Mouse (Mus musculus): ENCODE measurements at regions not wholly inside any gene's neighbourhood (a gene's known extent, or its start where the extent isn't known, plus 50 kb on each side); places are given as distances from the start of the nearest gene placed in this dataset.

DNA sequence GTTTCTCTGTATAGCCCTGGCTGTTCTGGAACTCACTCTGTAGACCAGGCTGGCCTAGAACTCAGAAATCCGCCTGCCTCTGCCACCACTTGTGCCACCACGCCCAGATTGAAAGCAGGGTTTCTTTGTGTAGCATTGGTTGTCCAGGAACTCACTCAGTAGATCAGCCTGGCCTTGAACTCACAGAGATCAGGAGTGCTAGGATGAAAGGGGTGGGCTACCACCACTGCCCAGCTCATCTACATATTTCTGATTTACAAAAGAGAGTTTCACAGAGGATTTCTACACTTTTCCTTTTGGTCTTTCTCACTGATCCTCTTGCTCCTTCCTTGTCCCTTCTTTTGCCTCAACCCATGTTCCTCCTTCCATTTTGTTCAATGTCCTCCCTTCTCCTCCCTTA, 53.1 kb upstream of the Lbx1 start:
- no peak for DNase-seq (ENCODE audit: extremely low spot score in 1 of 2, low spot score in 1 of 2)

DNA sequence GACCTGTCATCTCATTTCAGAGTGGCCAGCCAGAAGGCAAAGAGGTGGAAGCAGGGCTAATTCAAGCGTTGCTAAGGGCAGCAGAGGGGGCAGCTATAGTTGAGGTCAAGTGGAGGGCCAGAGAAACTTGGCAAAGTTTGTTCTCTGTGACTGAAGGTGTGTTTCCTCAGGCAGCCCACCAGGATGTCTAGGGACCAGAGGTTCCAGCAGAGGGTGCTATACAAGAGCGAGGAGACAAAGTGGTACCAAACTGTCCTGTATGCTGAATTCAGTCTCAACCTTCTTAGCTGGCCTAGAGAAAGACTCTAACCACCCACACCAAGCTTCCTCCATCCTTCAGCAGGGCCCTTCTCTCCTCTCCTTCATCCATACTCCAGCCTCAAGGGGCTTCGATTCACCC, 62.2 kb upstream of the Lbx1 start:
- no peak for DNase-seq (ENCODE audit: extremely low spot score in 1 of 2, low spot score in 1 of 2)

DNA sequence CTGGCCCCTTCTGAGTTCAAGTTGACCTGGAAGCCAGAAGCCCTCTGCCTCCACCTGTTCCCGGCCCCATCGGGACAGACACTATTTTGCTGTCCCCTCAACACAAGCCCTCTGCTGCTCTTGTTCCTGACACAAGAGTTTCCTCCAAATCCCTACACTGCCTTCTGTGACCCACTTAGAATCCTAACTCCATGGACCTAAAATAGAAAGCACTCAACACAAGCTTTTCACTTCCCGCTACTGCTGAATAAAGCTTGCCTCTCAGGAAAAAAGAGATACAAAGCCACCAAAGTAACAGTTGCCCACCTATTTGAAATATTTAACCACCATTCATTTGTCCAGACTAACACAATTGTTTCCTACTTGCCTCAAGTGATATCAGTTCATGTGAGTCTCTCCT, 63.7 kb upstream of the Lbx1 start:
- no peak for DNase-seq (ENCODE audit: extremely low spot score in 1 of 2, low spot score in 1 of 2)

DNA sequence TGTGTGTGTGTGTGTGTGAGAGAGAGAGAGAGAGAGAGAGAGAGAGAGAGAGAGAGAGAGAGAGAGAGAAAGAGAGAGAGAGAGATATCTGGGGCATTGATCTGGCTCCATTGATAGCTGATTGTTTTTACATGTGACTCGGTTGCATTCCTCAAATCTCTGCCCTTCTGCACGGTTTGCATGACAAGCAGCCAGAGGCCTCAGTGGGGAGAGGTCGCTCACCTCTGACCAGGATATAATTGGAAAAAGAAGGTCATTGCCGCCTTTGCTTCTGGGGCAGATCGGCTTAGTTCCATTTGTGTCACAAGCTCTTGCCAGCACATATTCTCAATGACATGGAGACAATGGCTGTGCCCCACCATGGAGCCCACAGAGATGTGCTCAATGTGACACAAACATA, 63.8 kb upstream of the Btrc start:
- DNase-seq (ENCODE audit: extremely low spot score in 1 of 2, low spot score in 1 of 2): no peak

DNA sequence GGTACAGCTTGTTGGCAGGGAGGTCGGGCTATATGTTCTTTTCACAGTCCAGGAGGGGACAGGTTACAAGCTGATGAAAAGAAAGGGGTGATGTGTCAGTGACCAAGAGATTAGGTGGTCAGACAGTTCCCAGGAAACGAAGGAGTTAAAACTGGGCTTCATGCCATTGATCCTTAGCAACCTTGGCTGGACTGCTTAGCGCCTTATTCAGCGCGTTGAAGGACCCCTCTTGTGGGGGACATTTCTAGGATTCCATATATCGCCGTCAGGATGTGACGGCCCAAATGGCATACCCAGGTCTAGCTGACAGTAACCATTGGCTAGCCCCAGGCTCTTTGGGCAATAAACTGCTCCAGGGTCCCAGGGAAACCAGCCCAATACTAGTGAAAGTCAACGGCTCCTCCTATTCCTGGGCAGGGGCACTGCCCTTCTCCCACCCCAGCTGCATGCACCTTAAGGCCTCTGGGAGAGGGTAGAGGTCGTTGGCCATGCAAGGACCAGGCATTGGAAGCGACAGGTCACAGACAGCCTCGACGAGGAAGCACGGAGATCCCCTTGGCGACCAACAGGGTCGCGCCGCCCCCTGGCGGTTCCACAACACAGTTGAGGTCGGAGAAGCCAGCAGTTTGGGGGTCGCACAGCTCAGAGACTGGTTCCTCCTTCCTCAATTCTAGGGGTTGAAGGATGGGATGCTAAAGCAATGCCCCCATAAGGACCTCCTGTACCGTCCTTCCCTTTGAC, 62.7 kb upstream of the Btrc start:
- DNase-seq (ENCODE audit: extremely low spot score in 1 of 2, low spot score in 1 of 2): peak in 1 of 2 experiments; percentile 50

DNA sequence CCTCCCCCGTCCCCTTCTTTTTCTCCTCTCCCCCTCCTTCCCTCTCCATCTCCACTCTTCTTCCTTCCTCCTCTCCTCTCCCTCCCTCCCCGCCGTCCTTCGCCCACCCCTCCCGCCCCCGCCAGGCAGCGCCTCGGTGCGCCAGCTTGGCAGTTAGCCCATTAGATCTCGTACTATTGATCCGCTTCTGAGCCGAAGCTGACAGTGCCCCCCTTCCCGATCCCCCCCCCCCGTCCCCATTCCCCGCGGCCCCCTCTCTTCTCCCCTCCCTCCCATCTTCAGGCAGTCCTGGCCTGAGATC, 62.2 kb upstream of the Btrc start:
- no peak for DNase-seq (ENCODE audit: extremely low spot score in 1 of 2, low spot score in 1 of 2)

DNA sequence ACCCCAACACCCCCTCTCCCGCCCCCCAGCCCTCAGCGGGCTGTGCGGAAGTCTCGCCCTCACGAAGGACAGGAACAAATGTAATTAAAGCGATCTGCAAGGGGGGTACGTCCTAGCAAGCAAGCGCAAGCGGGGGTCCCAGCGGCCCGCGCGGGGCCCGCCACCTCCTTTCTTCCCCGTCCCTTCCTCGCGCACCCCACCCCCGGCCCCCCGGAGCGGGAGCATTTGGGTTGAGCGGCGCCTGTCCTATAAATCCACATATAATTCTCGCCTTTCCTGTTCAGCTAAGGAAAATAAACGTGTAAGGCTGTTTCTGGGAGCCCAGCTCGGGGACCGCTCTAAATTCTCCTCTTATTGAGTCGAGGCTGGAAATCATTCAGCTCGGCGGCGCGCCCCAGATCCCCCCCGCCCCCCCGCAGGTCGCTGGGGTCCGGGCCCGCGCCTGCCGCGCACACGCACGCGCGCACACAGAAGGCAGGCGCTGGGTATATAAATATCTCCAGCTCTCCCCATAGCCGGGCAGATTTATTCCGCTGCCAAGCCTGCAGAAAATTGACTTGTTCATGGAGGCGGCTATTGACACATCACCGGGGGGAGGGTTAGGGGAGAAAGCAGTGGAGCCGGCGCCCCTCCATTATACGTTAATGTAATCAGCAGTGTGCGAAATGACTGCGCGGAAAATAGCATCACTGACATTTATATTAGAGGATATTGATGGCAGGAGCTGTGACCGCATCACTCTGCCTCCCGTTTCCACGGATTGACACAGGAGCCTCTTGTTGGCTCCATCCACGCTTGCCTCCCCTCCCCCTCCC, 61.6 kb upstream of the Btrc start:
- peak; percentile 49 to 67 for DNase-seq (ENCODE audit: extremely low spot score in 1 of 2, low spot score in 1 of 2)

DNA sequence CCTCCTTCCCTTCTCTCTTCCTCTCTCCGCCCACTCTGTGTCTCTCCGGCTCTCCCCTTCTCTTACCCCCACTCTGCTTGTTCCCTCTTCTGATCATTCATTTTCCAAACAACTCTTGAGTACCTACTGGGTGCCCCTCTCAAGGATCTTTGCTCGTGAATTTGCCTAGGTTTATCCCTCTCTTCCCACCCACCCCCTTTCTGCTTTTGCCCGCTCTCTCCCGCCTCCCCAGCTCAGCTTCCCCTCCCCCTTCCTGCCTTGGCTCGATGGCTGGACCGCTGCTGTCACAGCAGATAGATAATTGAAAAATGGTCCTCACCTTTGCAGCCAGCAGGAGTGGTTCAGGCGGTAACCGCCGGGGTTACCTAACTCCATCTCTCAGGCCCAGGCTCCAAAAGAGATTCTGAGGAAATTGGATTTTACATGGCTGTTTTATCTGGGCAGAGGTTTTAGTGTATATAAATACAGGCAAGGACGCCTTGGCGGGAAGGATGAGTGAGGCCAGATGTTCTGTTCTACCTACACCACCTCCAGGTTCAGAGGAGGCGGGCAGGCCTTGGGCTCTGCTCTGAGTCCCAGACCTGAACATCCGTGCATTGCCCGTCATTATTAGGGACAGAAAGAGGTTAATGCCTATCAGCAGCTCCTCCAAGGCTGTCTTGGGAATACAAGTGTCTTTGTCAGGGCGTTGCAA, 60.8 kb upstream of the Btrc start:
- no peak for DNase-seq (ENCODE audit: extremely low spot score in 1 of 2, low spot score in 1 of 2)

DNA sequence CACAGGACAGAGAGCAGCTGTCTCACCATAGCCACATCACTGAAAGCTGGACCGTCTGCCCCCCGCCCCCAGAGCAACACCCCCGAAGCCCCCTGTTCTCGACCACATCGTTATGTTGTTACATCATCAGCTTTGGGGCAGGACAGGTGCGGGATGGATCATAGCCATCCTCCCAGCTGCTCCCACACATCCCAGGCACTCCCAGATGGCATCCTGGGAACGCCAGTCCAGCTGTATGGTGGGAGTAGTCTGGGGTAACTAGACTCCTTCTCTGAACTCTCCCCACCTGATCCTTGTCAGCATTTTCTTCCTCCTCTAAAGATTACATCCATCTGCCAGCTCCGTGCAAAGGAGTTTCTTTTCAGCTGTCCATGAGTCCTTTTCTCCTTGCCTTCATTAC, 59.0 kb upstream of the Btrc start:
- no peak for DNase-seq (ENCODE audit: extremely low spot score in 1 of 2, low spot score in 1 of 2)

DNA sequence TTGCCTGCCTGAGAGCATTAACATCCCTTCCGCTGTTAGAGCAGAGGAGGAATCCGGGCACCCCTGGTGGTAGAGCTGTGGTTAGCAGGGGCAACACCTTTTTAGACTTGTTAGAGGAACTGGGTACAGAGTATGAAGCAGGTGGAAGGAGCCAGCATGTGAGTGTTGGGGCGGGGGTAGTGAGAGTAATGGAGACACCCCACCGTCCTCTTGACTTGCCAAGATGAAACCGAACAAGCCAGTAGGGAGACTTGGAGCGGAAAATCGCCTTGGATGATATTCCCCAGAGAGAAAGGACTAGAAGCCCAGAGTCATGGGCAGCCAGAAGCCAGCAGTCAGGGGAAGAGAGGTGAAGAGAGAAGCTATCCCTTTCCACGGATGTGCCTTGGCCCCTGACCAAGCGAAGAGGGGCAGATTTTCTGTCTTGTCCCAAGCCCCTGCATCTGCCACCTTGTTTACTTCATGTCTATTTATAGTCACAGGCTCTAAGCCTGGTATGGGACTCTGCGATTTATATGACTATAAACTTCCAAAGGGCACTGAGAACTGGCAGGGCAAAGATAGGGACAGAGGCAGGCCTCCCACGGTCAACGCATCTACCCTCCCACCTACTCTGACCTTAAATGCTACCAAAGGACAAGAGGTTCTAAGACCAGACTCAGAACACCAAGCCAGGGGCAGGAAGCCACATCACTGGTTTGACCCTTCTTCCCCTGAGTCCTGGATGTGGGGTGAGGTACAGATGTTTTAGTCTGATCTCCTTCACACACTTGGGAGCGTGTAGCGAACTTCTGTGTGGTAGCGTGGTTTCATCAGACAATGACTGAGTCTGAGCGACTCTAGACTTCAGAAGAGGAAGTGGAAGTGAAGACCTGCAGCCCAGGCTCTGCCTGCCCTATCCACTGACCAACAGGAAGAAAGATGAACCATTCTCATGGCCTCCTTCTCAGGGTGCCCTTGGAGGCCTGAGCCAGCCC, 55.9 kb upstream of the Btrc start:
- no peak for DNase-seq (ENCODE audit: extremely low spot score in 1 of 2, low spot score in 1 of 2)

DNA sequence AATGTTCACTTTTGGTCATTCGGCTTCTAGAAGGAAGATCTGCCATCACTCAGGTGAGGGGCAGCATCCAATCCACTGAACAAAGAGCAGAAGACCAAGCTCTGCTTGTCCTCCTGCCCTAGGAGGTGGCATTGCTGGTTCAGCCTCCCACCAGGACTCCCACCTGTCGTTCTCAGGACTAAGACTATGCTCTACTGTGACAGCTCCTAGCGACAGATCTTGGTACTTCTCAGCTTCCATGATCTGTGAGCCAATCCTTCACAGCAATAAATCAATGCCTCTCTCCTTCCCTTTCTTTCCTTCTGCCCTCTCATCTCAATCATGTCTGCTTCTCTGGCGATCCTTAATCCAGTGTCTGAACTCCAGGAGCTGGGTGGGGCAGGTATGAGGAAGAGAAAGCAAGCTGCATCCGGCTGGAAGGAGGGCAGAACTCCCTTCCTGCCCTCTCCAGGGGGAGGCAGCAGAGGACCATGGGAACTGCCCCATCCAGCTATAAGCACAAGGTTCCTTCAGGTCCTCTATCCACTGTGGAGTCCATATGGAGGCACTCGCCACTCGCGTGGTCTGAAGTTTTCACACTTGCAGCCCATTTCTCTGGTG, 54.8 kb upstream of the Btrc start:
- DNase-seq (ENCODE audit: extremely low spot score in 1 of 2, low spot score in 1 of 2): no peak

DNA sequence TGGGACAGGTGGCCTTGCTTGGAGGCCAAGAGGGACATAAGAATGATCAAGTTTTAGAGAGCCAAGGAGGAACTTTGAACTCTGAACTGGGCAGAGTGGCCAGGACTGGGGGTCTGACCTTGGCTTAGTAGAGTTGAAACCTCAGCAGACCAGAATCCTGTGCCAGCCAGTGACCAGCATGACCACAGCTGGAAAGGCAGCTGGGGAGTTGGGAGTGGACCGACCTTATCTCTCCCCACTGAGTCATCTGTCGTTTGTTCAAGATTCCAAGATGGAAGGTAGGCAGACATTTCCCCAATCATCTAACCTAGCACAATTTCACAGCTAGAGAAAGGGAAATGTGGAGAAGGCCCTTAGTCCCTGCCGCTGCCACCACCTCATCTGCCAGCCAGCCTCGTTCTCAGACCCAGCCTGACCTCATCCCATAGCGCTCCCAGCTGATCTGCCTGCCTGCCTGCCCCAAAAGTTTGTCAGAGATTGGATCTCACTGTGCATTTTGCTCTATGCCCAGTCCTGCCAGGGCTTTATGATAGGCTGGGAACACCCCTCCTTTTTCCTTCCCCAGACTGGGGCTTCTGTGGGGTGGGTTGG, 53.1 kb upstream of the Btrc start:
- no peak for DNase-seq (ENCODE audit: extremely low spot score in 1 of 2, low spot score in 1 of 2)

DNA sequence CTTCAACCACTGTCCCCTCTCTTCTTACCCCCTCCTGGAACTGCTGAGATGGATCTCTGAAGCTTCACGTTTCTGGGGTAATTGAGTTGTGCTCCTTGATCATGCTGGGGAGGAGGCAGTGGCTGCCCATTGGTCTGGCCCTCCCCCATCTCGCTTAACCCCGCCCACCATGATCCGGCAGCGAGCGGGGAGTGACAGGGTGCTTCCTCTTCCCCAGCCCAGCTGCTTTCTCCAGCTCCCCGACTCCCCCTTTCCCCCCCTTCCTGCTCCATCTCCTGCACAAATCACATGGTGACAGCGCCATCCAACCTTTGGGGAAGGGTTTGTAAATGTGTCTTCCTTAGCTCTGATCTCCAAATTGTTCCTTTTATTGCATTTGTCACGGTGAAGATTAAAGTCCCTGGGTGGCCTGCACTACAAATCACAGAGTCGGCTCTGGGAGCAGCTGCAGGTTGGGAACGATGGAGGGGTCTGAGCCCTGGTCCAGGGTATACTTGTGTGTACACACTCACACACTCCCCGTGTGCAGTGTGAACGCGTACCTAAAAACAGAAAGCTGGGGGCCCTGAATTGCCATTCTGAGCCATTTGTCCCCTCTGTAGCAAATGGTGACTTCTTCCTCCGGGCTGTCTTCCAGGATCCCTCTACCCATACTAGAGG, 52.5 kb upstream of the Btrc start:
- peak in 1 of 2 experiments; percentile 38 for DNase-seq (ENCODE audit: extremely low spot score in 1 of 2, low spot score in 1 of 2)

DNA sequence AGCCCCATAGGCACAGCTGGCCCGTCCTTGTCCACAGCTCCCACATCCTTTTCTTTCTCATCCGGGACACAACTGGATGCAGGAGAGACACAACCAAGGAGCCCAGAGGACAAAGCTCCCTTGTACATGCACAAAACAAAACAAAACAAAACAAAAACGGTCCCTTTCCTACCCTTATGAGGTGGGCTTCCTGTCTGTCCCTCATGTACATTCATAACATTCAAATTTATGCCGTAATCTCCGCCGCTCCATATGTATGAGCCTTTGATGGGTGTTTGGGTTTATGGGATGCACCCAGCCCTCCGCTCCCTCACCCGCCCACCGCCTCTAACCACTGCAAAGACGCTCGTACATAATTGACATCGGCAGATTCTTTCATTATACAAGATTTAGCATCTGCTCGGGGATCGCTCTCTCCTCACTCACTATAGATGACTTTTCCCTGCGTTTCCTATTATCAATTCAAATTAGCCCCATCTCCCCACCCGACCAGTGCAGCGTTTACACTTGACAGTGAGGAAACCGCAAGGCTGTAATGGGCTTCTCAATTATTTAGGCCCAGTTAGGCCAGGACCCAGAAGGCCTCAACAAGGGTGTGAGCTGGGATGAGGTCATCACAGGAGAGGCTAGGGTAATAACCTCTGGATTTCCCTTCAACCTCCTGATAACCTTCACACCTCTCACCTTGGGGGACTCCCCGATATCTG, 51.5 kb upstream of the Btrc start:
- no peak for DNase-seq (ENCODE audit: extremely low spot score in 1 of 2, low spot score in 1 of 2)

DNA sequence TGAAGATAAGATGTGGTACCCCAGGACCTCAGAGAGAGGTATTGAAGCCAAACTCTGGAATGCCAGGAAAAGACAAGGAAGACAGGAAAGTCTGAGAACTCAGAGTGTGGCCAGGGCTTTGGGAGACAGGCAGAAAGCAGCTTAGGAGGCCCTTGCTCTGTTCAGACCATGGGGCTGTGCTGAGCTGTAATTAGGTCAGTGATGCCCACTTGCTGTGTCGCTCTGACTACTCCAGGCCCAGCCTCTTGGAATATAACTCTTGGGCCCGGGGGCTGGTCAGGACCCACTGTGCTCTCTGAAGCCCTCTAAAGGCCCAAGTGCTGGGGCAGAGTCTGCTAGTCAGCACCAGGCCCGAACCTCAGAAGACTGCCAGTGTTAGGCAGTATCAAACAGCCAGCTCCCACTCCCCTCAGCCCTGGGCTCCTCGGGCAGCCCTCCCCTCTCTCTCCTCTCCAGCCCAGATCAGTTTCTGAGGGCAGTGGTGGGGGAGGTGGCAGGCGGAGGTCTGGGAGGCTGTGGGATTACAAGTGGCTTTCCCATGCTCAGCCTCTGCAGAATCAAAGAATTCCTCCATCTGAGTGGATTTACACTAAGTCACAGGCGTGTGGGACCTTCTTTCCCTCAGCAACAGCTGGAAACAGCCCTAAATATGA, 50.7 kb upstream of the Btrc start:
- no peak for DNase-seq (ENCODE audit: extremely low spot score in 1 of 2, low spot score in 1 of 2)
